Mouse (Mus musculus) heart, embryonic 11.5 days (tissue): Measurements from ENCODE around the gene Mylk. TPM values are rescaled to one million over a fixed set of nuclear protein-coding genes. Genes with fewer than 3 reads are reported as not detected.

Experiments
- ATAC-seq: fragments of 200-750 bp; cut with Nextera tagmentation; replicated peaks from 2 replicates; pipeline ENCODE4 v1.8.0; 2017; ENCODE audit warnings: moderate library complexity; ENCODE audit not compliant: insufficient number of reproducible peaks, low FRiP score, low TSS enrichment
- H3K27ac ChIP-seq: fragments of 300-500 bp; sonication (generic); 2 replicates; pipeline ENCODE4 v1.5.1; 2014; ENCODE audit warnings: mild to moderate bottlenecking, low read depth, low read length
- H3K27me3 ChIP-seq: fragments of 300-500 bp; sonication (generic); 2 replicates; pipeline ENCODE4 v1.6.1; 2014; ENCODE audit warnings: mild to moderate bottlenecking, low read length, mixed read lengths; ENCODE audit not compliant: control insufficient read depth, insufficient read depth
- H3K36me3 ChIP-seq: fragments of 300-500 bp; sonication (generic); 2 replicates; pipeline ENCODE4 v1.6.1; 2014; ENCODE audit warnings: mild to moderate bottlenecking, low read length, moderate library complexity, mixed read lengths; ENCODE audit not compliant: control insufficient read depth, insufficient read depth
- H3K4me1 ChIP-seq: fragments of 300-500 bp; sonication (generic); 2 replicates; pipeline ENCODE4 v1.6.1; 2014; ENCODE audit warnings: low read length; ENCODE audit not compliant: control insufficient read depth, insufficient read depth
- H3K4me2 ChIP-seq: fragments of 300-500 bp; sonication (generic); 2 replicates; pipeline ENCODE4 v1.6.1; 2014; ENCODE audit warnings: mild to moderate bottlenecking, moderate library complexity
- H3K4me3 ChIP-seq: fragments of 300-500 bp; sonication (generic); 2 replicates; pipeline ENCODE4 v1.5.1; 2014; ENCODE audit warnings: low read depth, low read length
- H3K9ac ChIP-seq: fragments of 300-500 bp; sonication (generic); 2 replicates; pipeline ENCODE4 v1.6.1; 2014; ENCODE audit warnings: mild to moderate bottlenecking, low read depth, low read length, moderate library complexity
- H3K9me3 ChIP-seq: fragments of 300-500 bp; sonication (generic); replicated peaks from 2 replicates; pipeline ENCODE4 v1.6.1; 2016; ENCODE audit warnings: low read length; ENCODE audit not compliant: control insufficient read depth
- WGBS: fragments of 180-500 bp; shearing (Covaris S2); extraction: QIAGEN DNeasy Blood & Tissue Kit; methylation state at CpG from one replicate; pipeline ENCODE4 v1.1.7; 2014; ENCODE audit not compliant: insufficient replicate concordance; 5-methylcytosine and 5-hydroxymethylcytosine counted together
- polyA plus RNA-seq: library from polyadenylated mRNA; unstranded; fragments of >200 nt; fragmentation: Nextera tagmentation; extraction: Ambion mirVana; gene quantifications from 2 replicates; pipeline ENCODE4 v1.2.1, GENCODE M21; 2014

Mylk gene
- polyA plus RNA-seq, 1 experiment from 2014 or later: 4.3 TPM

DNA sequence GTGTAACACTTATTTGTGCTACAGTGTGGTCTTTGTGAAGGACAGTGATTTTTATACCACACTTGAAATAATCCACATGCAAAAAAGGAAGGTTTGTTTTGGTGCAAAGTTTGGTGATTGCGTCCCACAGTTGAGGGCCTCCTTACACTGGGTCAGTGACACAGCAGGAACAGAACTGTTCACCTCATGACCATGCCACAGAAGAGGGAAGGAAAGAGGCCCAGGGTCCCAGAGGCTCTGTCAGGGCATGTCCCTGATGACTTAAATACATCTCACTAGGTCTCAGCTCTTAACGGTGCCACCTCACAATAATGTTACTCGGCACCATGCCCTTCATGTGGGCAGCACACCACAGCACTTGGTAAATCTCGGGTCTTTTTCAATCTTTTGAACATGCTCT is 280.3 kb downstream of the Mylk start:
- Histone ChIP-seq H3K27me3 (no peaks in the 10 kb centered on the region; the same call in 1 of the 2 replicates), H3K9ac (no peak overlapping the region), H3K36me3 (peaks cover 3% of the 10 kb centered on the region), H3K4me3 (no peak overlapping the region), H3K4me1 (no peaks in the 10 kb centered on the region), H3K9me3 (no peaks in the 10 kb centered on the region), H3K4me2 (no peak overlapping the region), H3K27ac (no peak overlapping the region)
- no peak for ATAC-seq
- WGBS: 95% methylated on average over 4 of the region's 4 CpGs

DNA sequence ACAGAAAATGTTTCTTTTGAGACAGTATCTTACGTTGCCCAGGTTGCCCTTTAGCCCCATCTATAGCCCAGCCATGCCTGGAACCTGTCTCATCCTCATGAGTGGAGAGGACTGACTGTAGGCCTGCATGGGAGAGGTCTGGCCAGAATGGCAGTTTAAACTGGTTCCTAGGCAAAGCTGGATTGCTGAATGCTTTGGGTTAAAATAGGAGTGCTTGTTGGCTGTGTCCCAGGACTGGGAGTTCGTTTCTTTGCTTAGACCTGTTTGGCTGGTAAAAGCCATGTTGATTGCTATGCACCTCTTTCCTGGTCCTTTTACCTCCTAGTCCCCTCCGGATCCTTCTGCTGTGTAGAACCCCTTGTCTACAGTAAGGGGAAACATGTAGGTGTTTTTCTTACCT is 288.2 kb downstream of the Mylk start:
- H3K27me3 ChIP-seq: no peaks in the 10 kb centered on the region
- H3K4me3 ChIP-seq: no peak overlapping the region
- no peak overlapping the region for H3K27ac ChIP-seq
- no peaks in the 10 kb centered on the region; the same call in none of the 2 replicates for H3K36me3 ChIP-seq
- H3K4me2 ChIP-seq: no peak overlapping the region
- H3K4me1 ChIP-seq: no peaks in the 10 kb centered on the region; the same call in 1 of the 2 replicates
- no peaks in the 10 kb centered on the region for H3K9me3 ChIP-seq
- ATAC-seq: no peak
- no peak overlapping the region for H3K9ac ChIP-seq
- WGBS: 86% methylated on average over 3 of the region's 3 CpGs

DNA sequence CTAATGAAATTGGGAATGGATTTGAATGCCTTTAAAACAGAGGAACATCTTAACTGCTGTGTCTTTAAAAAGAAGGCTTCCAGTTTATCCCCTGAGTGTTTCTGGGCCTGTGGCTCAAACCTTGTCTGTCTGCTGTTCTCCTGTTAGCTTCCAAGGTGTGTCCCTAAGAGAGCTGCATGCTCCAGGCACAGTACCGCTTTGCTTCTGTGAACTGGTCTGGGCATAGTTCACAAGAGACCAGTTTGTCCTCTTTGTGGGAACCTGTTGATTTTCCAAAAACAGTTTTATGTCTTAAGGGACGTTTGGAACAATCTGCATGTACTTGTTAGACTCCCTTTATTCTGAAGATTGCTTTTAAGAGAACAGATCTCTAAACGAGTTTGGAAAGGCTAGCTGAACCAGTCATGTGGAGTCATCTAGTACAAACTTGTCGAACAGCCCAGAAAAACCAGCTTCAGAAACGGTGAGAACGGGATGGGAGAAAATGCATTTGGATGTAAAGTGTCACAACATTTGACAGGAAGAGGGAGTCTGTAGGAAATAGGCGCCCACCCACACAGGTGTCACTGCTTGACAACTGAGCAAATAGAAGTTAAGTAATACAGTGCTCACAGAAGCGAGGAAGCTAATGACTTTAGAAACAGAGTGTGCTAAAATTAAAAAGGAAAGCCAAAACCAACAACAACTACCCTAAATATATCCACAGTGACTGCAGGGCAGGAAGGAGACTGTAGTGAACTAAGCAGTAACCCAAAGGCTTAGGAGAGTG is 289.0 kb downstream of the Mylk start:
- no peaks in the 10 kb centered on the region for H3K27me3 ChIP-seq
- H3K9ac ChIP-seq: no peak overlapping the region
- H3K27ac ChIP-seq: no peak overlapping the region
- no peaks in the 10 kb centered on the region; the same call in none of the 2 replicates for H3K36me3 ChIP-seq
- no peak for ATAC-seq
- no peaks in the 10 kb centered on the region for H3K9me3 ChIP-seq
- WGBS: 69% methylated on average over 8 of the region's 8 CpGs
- no peak overlapping the region for H3K4me2 ChIP-seq
- H3K4me1 ChIP-seq: no peaks in the 10 kb centered on the region; the same call in 1 of the 2 replicates
- H3K4me3 ChIP-seq: no peak overlapping the region

DNA sequence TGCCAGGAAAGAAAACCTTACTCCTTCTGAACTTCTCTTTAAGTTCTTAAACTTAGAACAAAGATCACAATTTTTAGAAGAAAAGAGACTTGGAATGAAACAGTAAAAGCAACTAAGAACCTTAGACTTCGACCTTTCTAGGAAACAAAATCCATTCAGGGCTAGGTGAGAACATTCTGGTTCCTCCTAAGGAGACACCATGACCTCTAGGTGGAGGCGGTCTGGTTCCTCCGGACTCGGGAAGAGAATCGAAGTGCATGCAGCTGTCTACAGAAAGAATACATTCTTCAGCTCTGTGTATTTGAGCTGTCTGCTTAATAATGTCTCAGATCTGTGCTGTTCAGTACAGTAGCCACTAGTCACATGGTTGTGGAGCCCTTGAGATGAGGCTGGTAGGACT is 290.0 kb downstream of the Mylk start:
- no peaks in the 10 kb centered on the region; the same call in 1 of the 2 replicates for H3K36me3 ChIP-seq
- WGBS: 85% methylated on average over 5 of the region's 5 CpGs
- H3K4me3 ChIP-seq: no peak overlapping the region
- no peaks in the 10 kb centered on the region for H3K27me3 ChIP-seq
- no peaks in the 10 kb centered on the region for H3K9me3 ChIP-seq
- H3K4me1 ChIP-seq: no peaks in the 10 kb centered on the region; the same call in 1 of the 2 replicates
- ATAC-seq: no peak
- H3K27ac ChIP-seq: no peak overlapping the region
- H3K9ac ChIP-seq: no peak overlapping the region
- H3K4me2 ChIP-seq: no peak overlapping the region

DNA sequence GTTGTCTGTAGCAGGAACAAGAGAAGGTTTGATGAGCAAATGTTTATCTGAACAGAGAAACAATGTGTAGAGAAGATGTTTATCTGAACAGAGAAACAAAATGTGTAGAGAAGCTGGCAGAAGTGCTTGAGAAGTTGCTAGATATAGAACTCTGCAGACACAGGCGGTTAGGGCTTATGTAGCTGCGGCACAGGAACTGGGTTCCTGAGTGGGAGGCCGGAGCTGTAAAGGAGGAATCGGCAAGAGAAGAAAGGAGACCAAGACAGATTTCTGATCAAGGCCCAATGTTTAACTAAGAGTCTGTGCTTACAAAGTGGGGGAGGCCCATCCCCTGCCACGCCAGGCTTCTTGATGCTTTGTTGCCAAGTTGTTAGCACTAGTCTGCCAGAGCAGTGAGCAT is 291.7 kb downstream of the Mylk start:
- ATAC-seq: no peak

DNA sequence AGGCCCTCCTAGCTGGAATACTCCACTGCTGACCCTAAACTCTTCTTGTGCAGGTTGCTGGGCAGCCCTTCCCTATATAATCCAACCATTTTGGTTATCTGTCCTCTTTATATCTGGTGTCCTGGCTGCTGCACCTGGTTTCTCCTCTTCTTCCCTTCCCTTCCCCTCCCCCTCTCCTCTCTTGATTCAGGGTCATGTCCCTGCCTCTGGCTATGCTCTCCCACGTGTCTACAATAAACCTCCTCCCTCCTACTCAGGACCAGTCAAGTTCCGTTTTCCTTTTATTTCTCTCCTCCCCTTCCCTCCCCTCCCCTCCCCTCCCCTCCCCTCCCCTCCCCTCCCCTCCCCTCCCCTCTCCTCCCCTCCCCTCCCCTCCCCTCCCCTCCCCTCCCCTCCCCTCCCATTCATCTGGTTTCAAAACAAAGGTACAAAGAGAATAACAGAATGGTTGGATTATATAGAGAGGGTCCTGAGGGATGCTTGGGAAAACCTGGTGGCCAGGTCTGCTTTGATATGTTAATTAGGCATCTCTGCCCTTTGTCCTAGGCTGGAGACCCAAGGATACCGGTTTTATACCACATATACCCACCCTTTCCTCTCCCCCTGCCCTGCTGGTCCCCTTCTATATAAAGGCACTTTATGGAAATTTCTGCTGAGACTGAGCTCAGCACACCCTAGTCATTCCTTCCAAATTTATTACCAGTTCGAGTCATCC is 293.5 kb downstream of the Mylk start:
- no peak overlapping the region for H3K27ac ChIP-seq
- no peak overlapping the region for H3K4me2 ChIP-seq
- ATAC-seq: no peak
- 32% methylated on average over 4 of the region's 4 CpGs for WGBS
- no peak overlapping the region for H3K4me3 ChIP-seq
- no peaks in the 10 kb centered on the region; the same call in 1 of the 2 replicates for H3K4me1 ChIP-seq
- H3K27me3 ChIP-seq: no peaks in the 10 kb centered on the region
- no peak overlapping the region for H3K9ac ChIP-seq
- H3K36me3 ChIP-seq: peaks cover 5% of the 10 kb centered on the region; the same call in 1 of the 2 replicates
- no peaks in the 10 kb centered on the region for H3K9me3 ChIP-seq

More for the DNA sequence above, 291.7 kb downstream of the Mylk start:
- no peak overlapping the region for H3K4me2 ChIP-seq
- H3K4me1 ChIP-seq: no peaks in the 10 kb centered on the region; the same call in 1 of the 2 replicates
- H3K36me3 ChIP-seq: peaks cover 2% of the 10 kb centered on the region; the same call in 1 of the 2 replicates
- no peaks in the 10 kb centered on the region for H3K27me3 ChIP-seq
- no peak overlapping the region for H3K27ac ChIP-seq
- H3K9ac ChIP-seq: no peak overlapping the region
- H3K9me3 ChIP-seq: no peaks in the 10 kb centered on the region
- WGBS: 80% methylated on average over 5 of the region's 5 CpGs
- no peak overlapping the region for H3K4me3 ChIP-seq

DNA sequence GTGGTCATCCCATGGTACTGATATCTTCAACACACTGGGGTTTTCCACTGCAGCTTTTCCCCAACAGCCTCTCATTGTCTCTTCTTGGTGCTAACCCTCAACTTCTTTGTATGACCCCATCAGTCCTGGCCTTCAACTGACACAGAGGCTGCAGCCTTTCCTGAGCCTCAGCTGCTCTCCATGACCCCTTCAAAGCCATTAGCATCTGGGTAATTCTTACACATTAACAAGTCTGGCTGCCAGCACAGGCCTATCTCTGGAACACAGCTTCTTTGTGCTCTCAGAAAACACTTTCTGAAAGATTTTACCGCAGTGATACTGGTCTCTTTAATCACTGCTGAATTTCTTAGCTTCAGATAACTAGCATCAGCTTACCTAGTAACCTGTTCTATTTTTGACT is 295.1 kb downstream of the Mylk start:
- no peak overlapping the region for H3K27ac ChIP-seq
- no peaks in the 10 kb centered on the region for H3K27me3 ChIP-seq
- WGBS: 57% methylated on average over 1 of the region's 1 CpGs
- H3K4me1 ChIP-seq: no peaks in the 10 kb centered on the region; the same call in 1 of the 2 replicates
- H3K9ac ChIP-seq: no peak overlapping the region
- H3K4me2 ChIP-seq: no peak overlapping the region
- no peak for ATAC-seq
- no peaks in the 10 kb centered on the region for H3K9me3 ChIP-seq
- H3K4me3 ChIP-seq: no peak overlapping the region
- peaks cover 5% of the 10 kb centered on the region; the same call in 1 of the 2 replicates for H3K36me3 ChIP-seq

DNA sequence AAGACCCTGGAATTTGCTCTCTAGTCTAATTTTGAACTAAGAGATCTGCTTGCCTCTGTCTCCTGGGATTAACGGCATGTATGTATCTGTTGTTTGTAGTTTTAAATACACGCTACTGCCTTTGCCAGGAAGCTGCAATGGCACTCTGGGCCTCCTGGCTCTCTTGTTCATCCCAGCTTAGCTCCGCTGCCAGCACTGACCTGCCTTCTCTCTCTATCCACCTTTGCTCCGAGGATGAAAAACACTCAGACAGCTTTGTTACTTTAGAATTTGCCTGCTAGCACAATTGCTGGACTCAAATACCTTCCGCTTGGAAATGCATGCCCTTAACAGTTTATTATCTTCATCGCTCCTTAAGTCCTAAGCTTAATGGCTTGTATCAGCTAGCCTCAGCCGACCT is 296.0 kb downstream of the Mylk start:
- no peak overlapping the region for H3K4me2 ChIP-seq
- H3K36me3 ChIP-seq: peaks cover 5% of the 10 kb centered on the region; the same call in 1 of the 2 replicates
- H3K4me3 ChIP-seq: no peak overlapping the region
- H3K9me3 ChIP-seq: no peaks in the 10 kb centered on the region
- no peak for ATAC-seq
- no peak overlapping the region for H3K9ac ChIP-seq
- 88% methylated on average over 7 of the region's 7 CpGs for WGBS
- H3K27ac ChIP-seq: no peak overlapping the region
- H3K4me1 ChIP-seq: no peaks in the 10 kb centered on the region; the same call in 1 of the 2 replicates
- H3K27me3 ChIP-seq: no peaks in the 10 kb centered on the region
